Mouse (Mus musculus): ENCODE measurements around the gene Olfr584.

Gene Olfr584

DNA sequence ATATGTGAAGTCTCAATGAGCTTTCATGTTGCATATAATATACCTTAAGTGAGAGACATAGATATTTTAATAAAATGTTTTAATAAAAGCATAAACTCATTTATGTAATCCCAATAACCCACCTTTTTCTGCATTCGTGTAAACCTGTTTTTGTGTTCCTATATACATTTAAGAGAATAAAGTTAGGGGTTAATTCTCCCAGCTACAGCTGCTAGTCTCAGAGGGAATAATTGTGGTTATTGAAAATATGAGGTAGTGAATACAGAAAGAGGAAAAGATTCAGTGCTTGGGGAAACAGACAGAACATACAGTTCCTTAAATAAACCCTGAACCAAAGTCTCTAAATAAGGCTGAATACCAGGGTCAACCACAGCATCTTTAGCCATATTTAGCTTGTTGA is at the start of gene Olfr584:
Olfr584 (plus strand) TSS at position 301 of the 400 bp plus-strand sequence.
- in situ Hi-C loops (cut with MboI, MseI) = no loop called here

DNA sequence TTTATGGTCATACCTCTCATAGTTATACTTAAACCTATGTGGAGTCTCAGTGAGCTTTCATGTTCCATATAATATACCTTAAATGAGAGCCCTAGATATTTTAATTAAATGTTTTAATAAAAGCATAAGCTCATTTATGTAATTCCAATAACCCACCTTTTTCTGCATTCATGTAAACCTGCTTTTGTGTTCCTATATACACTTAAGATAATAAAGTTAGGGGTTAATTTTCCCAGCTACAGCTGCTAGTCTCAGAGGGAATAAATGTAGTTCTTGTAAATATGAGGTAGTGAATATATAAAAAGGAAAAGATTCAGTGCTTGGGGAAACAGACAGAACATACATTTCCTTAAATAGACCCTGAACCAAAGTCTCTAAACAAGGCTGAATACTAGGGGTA is 44.0 kb upstream of the Olfr584 start, which contains the start of gene Olfr582:
Olfr582 (plus strand) TSS at position 301 of the 400 bp plus-strand sequence.
- in situ Hi-C loops (cut with MboI, MseI) = loop anchor here in 1 of 2 experiments (5.0 kb wide), 1 partner anchor 1045 kb away; no protein-coding TSS in a partner anchor

DNA sequence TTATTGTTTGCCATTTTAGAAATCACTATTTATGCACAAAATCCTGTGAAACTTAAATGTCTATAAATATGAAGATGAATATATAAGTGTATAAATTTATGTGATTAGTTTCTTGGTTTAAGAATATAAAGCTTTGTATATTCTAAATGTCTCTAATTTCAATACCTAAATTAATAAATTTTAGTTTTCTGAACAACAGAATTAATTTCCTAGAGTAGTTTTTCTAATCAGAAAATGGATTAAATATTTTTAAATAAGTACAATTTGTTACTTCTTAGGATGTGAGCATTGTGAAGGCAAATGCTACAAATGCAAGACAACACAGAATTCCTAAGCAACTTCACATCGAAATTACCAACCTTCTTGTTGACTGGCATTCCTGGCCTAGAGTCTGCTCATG is 30.7 kb upstream of the Olfr584 start, which contains the start of gene Olfr583:
Olfr583 (plus strand) TSS at position 301 of the 400 bp plus-strand sequence.
- in situ Hi-C loops (cut with MboI, MseI) = no loop called here

DNA sequence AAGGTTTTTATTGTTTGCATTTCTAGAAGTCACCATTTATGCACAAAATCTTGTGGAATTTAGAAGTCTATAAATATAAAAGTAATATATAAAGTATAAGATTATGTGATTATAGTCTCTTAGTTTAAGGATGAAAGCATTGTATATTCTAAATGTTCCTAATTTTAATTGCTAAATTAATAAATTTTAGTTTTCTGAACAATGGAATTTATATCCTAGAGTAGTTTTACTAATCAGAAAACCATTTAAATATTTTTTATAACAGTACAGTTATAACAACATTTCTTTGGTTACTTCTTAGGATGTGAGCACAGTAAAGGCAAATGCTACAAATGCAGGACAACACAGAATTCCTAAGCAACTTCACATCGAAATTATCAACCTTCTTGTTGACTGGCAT is 15.7 kb downstream of the Olfr584 start, which contains the start of gene Olfr585:
Olfr585 (plus strand) TSS at position 301 of the 400 bp plus-strand sequence.
- in situ Hi-C loops (cut with MboI, MseI) = no loop called here

DNA sequence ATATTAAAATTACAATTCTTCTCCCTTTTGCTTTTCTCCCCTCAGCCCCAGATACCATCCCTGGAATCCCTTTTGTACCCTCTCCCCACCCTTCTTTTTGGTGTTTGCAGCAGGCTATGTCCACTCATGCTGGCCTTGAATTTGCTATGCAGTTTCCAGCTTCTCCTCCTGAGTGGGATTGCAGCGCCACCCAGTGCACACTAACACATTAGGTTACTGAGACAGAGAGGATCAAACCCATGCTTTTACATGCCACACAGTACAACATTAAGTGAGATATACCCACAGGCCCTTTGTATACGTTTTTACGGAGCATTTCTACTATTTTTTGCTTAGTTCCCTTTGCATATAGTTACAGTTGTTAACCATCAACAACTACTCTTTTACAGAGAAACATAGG is 37.7 kb downstream of the Olfr584 start:
- in situ Hi-C loops (cut with MboI, MseI) = no loop called here

DNA sequence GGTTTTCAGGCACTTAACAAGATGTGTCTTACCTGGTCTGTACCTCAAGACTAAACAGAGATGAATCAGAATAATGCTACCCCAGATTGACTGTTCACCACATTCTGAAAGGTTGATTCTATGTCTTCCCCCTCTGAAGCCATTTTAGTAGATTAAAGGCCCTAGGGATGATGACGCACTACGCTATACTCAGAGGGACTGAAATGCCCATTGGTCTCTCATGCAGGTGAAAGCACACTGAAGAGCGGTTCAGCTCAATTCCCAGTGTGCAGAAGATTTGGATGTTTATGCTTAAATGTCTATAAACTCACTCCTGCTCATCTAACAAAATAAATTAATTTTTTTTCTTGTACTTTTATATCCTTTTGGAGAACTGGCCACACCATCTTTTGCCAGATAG is 43.9 kb downstream of the Olfr584 start, which contains the start of gene Olfr586:
Olfr586 (minus strand) TSS at position 101 of the 400 bp plus-strand sequence.
- in situ Hi-C loops (cut with MboI, MseI) = no loop called here
